Mouse (Mus musculus) spleen, adult 2 months (tissue): ENCODE measurements at regions not wholly inside any gene's neighbourhood (a gene's known extent, or its start where the extent isn't known, plus 50 kb on each side); places are given as distances from the start of the nearest gene placed in this dataset.

ENCODE experiments used
- CTCF ChIP-seq: fragments of 200-500 bp; IDR thresholded peaks from 2 replicates; pipeline ENCODE4 v1.5.1; 2011; ENCODE audit warnings: mild to moderate bottlenecking, inconsistent platforms; ENCODE audit not compliant: insufficient read depth, insufficient read length, insufficient replicate concordance; ENCODE audit errors: extremely low read depth
- POLR2A ChIP-seq: fragments of 200-500 bp; IDR thresholded peaks from 2 replicates; pipeline ENCODE4 v1.6.1; 2011; ENCODE audit warnings: low read depth, low read length, inconsistent platforms

DNA sequence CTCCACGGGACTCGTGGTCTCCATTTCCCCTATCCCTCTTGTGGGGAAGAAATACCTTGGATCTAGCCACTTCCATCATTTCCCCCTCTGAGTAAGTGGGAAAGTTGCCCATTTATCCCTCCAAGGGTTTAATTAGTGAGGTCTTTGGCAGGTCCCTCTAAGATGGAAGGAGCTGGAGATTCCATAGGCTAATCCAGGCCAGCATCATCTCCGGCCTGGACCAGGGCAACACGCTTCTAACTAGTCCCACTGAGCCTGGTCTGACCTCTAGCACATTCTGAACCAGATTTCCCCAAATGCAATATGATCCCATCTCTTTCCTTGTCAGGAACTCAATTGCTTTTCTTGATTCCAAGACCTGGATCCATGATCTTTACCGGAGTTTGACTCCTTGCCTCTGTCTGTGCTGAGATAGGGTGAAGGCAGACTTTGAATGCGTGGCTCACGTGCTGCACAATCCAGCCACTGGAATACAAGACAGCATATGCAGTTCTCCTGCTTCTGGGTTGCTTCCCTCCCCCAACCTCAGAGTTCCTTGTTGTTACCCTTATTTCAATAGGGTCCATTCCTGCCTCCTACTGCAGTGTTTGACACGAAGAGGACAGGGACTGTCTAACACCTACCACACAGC is 67.4 kb upstream of the Rbpj start:
- TF ChIP-seq CTCF = no peak
- no peak for TF ChIP-seq POLR2A
